Mouse (Mus musculus): Measurements from ENCODE around the gene Bik.

GRCm38 (mm10) chr15:83593702-83594512 lies 67.2 kb downstream of the Bik start:
- TF ChIP-seq CTCF (IDR thresholded peaks at IDR 0.05; ENCODE audit: low read depth) (no peak), EP300 (IDR thresholded peaks at IDR 0.05; ENCODE audit: low read depth) (no peak)

All from heart, postnatal 0 days (tissue).